24 mouse cellular contexts compared by ENCODE assay signal in the genomic region with DNA sequence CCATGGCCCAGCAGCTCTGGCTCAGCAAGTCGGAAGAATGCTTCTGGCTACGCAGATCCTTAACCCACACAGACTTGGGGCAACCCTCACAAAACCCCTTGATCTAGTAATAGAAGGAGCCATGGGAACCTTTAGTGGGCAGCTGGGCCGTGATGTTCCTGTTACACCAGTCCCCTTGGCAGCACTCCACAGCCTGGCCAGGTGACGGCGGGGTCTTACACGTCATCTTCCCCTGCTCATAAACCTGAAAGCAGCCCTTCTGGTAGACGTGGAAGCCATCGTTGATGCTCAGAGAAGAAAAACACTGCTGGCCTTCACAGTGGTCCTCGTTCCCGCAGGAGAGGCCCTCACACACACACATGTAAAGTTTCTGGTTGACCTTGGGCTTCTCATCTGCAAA. TPM values are rescaled to one million over a fixed set of nuclear protein-coding genes. Genes with fewer than 3 reads are reported as not detected.
DNase-seq lines count a peak whose midpoint lies in the region; ATAC-seq lines count a peak whose summit lies in the region.
"Had no signal": no experiment of that assay in that cellular context is flagged by ENCODE, and none has a peak within 500 bp of the region (broad histone marks: within the 10 kb centered on the region; RNA-seq: fewer than 3 reads in every experiment).

No protein-coding gene starts in this region.

- H3K9ac ChIP-seq in midbrain, embryonic 11.5 days (ENCODE audit: low read length), result no peak overlapping the region

- no peaks in the 10 kb centered on the region for H3K4me1 ChIP-seq in midbrain, embryonic 11.5 days (ENCODE audit: control insufficient read depth, insufficient read depth, low read length)
- H3K4me1 ChIP-seq in midbrain, embryonic 10.5 days, result peaks cover 7% of the 10 kb centered on the region; the same call in 1 of the 2 replicates

- no peak for ATAC-seq in midbrain, embryonic 11.5 days (ENCODE audit: low FRiP score)
- ATAC-seq: activated CD4-positive, CD25-positive, alpha-beta regulatory T cell, adult 4 months; CD4-positive, CD25-positive, alpha-beta regulatory T cell, adult 4 months; Patski had no signal

- H3K27me3 ChIP-seq in midbrain, embryonic 11.5 days (ENCODE audit: control insufficient read depth, insufficient read depth, low read length), result no peaks in the 10 kb centered on the region
- no peaks in the 10 kb centered on the region for H3K27me3 ChIP-seq in midbrain, embryonic 10.5 days (ENCODE audit: low read depth, poor library complexity, severe bottlenecking)
- H3K27me3 ChIP-seq: CH12.LX, Patski had no signal

- H3K27ac ChIP-seq in midbrain, embryonic 11.5 days (ENCODE audit: low read depth, low read length), result no peak overlapping the region
- H3K27ac ChIP-seq in midbrain, embryonic 10.5 days (replicated peaks), result no peak overlapping the region

- H3K4me3 ChIP-seq in midbrain, embryonic 11.5 days (ENCODE audit: low read depth, low read length), result no peak overlapping the region
- no peak overlapping the region for H3K4me3 ChIP-seq in midbrain, embryonic 10.5 days

- H3K36me3 ChIP-seq in midbrain, embryonic 11.5 days (ENCODE audit: control insufficient read depth, insufficient read depth, low read length), result no peaks in the 10 kb centered on the region; the same call in 1 of the 2 replicates
- H3K36me3 ChIP-seq in midbrain, embryonic 10.5 days, result peaks cover 14% of the 10 kb centered on the region; the same call in 1 of the 2 replicates
- H3K36me3 ChIP-seq: G1E had no signal

- 84% methylated on average over 10 of the region's 10 CpGs for WGBS in midbrain, embryonic 11.5 days
- 82% methylated on average over 10 of the region's 10 CpGs for WGBS in midbrain, embryonic 10.5 days

- peak; percentile 90 for DNase-seq in heart, adult 11 months
- DNase-seq in heart, postnatal 25 days (ENCODE audit: low spot score), result no peak
- DNase-seq in midbrain, embryonic 11.5 days (ENCODE audit: low spot score, missing footprints), result peak; percentile 51
- DNase-seq in midbrain, embryonic 10.5 days (ENCODE audit: low spot score), result no peak
- DNase-seq: adrenal gland, adult 2 months; adrenal gland, adult 8-10 months; adrenal gland, postnatal 10 days; adrenal gland, postnatal 14 days; adrenal gland, postnatal 25 days; adrenal gland, postnatal 36 days; B cell, adult 2 months; cerebellum, adult 11 months; cerebellum, adult 11-12 months; cerebellum, adult 18-20 months had no signal

- no peak overlapping the region for H3K4me2 ChIP-seq in midbrain, embryonic 11.5 days

- no peaks in the 10 kb centered on the region for H3K9me3 ChIP-seq in midbrain, embryonic 11.5 days (ENCODE audit: control insufficient read depth, low read length)
- H3K9me3 ChIP-seq in midbrain, embryonic 10.5 days (replicated peaks), result no peaks in the 10 kb centered on the region

- intact Hi-C loops in heart, postnatal 25 days (cut with DNase I), result loop anchor here (5.0 to 10.0 kb wide), 3 partner anchors 38 to 285 kb away; a partner anchor contains a TSS

RNA-seq across cellular contexts. Expression of a gene that starts 9.6 kb away (rescaled TPM):
- total RNA-seq in heart, postnatal 25 days (2021), result not detected
- not detected in 2 replicates for polyA plus RNA-seq in midbrain, embryonic 11.5 days (2014; fragmentation: Nextera tagmentation; extraction: Ambion mirVana)
- polyA plus RNA-seq in midbrain, embryonic 10.5 days (2016; fragmentation: Nextera tagmentation; extraction: Ambion mirVana), result not detected in 2 replicates
- total RNA-seq: adrenal gland, adult 18-20 months; adrenal gland, adult 2 months; adrenal gland, adult 8-10 months; adrenal gland, postnatal 10 days; adrenal gland, postnatal 14 days; adrenal gland, postnatal 25 days; adrenal gland, postnatal 36 days; adrenal gland, postnatal 4 days; CH12.LX; ES-E14; G1E; MEL had no signal
- polyA plus RNA-seq: activated CD4-positive, CD25-positive, alpha-beta regulatory T cell, adult 4 months; adrenal gland, adult 2 months; brain, embryonic 14.5 days; CD4-positive, CD25-positive, alpha-beta regulatory T cell, adult 4 months; G1E; Patski had no signal

Comparison
In these comparisons a context has a peak if more than half of its experiments do, and no peak if none do; other contexts are left out.
1. DNase-seq: peak in heart, adult 11 months (single experiment) and midbrain, embryonic 11.5 days (single experiment); none in heart, postnatal 25 days (single experiment) and midbrain, embryonic 10.5 days (single experiment).